Mouse (Mus musculus) brain, embryonic 14.5 days (tissue): Measurements from ENCODE around the gene 9530068E07Rik. TPM values are rescaled to one million over a fixed set of nuclear protein-coding genes. Genes with fewer than 3 reads are reported as not detected.
A peak's percentile ranks its signal among the peaks of the same experiment; 100 is the strongest.

Source experiments
- DNase-seq: peaks from one replicate; pipeline ENCODE4 v3.0.0-alpha.2; 2011; ENCODE audit warnings: low read depth
- CTCF ChIP-seq: fragments of 200-500 bp; IDR thresholded peaks from 2 replicates; pipeline ENCODE4 v1.5.1; 2012; ENCODE audit warnings: inconsistent platforms, mild to moderate bottlenecking, moderate library complexity, borderline replicate concordance; ENCODE audit not compliant: insufficient read depth, insufficient read length; ENCODE audit errors: extremely low read depth
- POLR2A ChIP-seq: fragments of 200-500 bp; IDR thresholded peaks from 2 replicates; pipeline ENCODE4 v1.6.1; 2012; ENCODE audit warnings: mild to moderate bottlenecking, inconsistent platforms, borderline replicate concordance; ENCODE audit not compliant: poor library complexity, insufficient read depth, insufficient read length, severe bottlenecking; ENCODE audit errors: extremely low read depth
- polyA plus RNA-seq: library from polyadenylated mRNA; depleted of rRNA; stranded (reverse); fragments of >200 nt; gene quantifications from 2 replicates; pipeline ENCODE4 v1.2.3, GENCODE M21; 2012

The 9530068E07Rik gene
- polyA plus RNA-seq, 1 experiment, result 115 TPM

- no peak for TF ChIP-seq CTCF
- no peak for TF ChIP-seq POLR2A
Measured at GRCm38 (mm10) chr11:52405196-52405688, 9.0 kb downstream of the 9530068E07Rik start.

GRCm38 (mm10) chr11:52409316-52409715 is 13.1 kb downstream of the 9530068E07Rik start:
- no peak for TF ChIP-seq CTCF
- no peak for TF ChIP-seq POLR2A
- DNase-seq, result no peak

More at GRCm38 (mm10) chr11:52405196-52405688, 9.0 kb downstream of the 9530068E07Rik start:
- DNase-seq, result no peak

GRCm38 (mm10) chr11:52418358-52418757 is 22.1 kb downstream of the 9530068E07Rik start:
- peak; percentile 19 for DNase-seq

GRCm38 (mm10) chr11:52419246-52419645 is 23.0 kb downstream of the 9530068E07Rik start:
- no peak for TF ChIP-seq CTCF
- no peak for TF ChIP-seq POLR2A
- no peak for DNase-seq

More at GRCm38 (mm10) chr11:52418358-52418757, 22.1 kb downstream of the 9530068E07Rik start:
- TF ChIP-seq CTCF, result no peak
- no peak for TF ChIP-seq POLR2A

- no peak for DNase-seq
- TF ChIP-seq POLR2A (no peak), CTCF (no peak)
Measured at GRCm38 (mm10) chr11:52419861-52420260, 23.6 kb downstream of the 9530068E07Rik start.

GRCm38 (mm10) chr11:52420296-52421052 is 24.2 kb downstream of the 9530068E07Rik start:
- TF ChIP-seq POLR2A (no peak), CTCF (no peak)

GRCm38 (mm10) chr11:52421053-52421778 is 25.0 kb downstream of the 9530068E07Rik start:
- peak; percentile 86 for DNase-seq
- TF ChIP-seq POLR2A (no peak), CTCF (peak; percentile 76; the same call in 1 of the 2 replicates)

More at GRCm38 (mm10) chr11:52420296-52421052, 24.2 kb downstream of the 9530068E07Rik start:
- no peak for DNase-seq

- no peak for TF ChIP-seq CTCF
- no peak for TF ChIP-seq POLR2A
- DNase-seq, result no peak
Measured at GRCm38 (mm10) chr11:52429440-52429839, 33.2 kb downstream of the 9530068E07Rik start.

GRCm38 (mm10) chr11:52431594-52431993 is 35.4 kb downstream of the 9530068E07Rik start:
- TF ChIP-seq CTCF, result no peak
- TF ChIP-seq POLR2A, result no peak
- peak; percentile 96 for DNase-seq

- TF ChIP-seq POLR2A (no peak), CTCF (no peak)
- no peak for DNase-seq
Measured at GRCm38 (mm10) chr11:52432148-52432547, 35.9 kb downstream of the 9530068E07Rik start.
